Mouse (Mus musculus): ENCODE data around the gene Fam196a. TPM values are rescaled to one million over a fixed set of nuclear protein-coding genes. Genes with fewer than 3 reads are reported as not detected.

Gene Fam196a
- total and polyA plus RNA-seq, 2 experiments from 2014 or later: 0.42 TPM; not detected in 1

DNA sequence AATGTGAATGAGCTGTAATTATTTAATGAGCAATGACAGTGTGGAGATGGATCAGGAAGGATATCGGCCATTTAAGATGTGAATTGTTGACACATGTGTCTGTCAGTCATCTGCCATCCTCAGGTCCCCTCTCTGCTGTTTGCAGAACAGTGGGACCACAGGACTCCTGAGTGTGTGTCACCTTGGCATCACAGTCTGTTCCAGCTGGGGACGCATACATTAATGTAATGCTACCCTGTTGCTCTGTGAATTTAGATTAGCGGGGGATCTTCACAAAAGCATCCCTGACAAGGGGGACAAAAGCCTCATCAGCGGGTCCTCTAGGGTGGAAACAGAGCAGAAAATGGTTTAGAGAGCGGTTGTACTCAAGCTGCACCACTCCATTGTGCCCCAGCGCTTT lies 59.2 kb downstream of the Fam196a start:
- Histone ChIP-seq H3K9me3 (replicated peaks; ENCODE audit: control insufficient read depth, low read length) (no peaks in the 10 kb centered on the region), H3K27me3 (ENCODE audit: control insufficient read depth, insufficient read depth, low read length) (no peaks in the 10 kb centered on the region), H3K9ac (replicated peaks; ENCODE audit: low read depth, low read length) (no peak overlapping the region), H3K4me3 (ENCODE audit: low read depth, low read length) (no peak overlapping the region), H3K27ac (ENCODE audit: low read depth) (no peak overlapping the region), H3K4me1 (ENCODE audit: control insufficient read depth, insufficient read depth) (peaks cover 3% of the 10 kb centered on the region; the same call in 1 of the 2 replicates), H3K4me2 (ENCODE audit: low read depth, low read length) (no peak overlapping the region), H3K36me3 (replicated peaks; ENCODE audit: control insufficient read depth, insufficient read depth, low read length) (peaks cover 23% of the 10 kb centered on the region; the same call in 1 of the 2 replicates)
- TF ChIP-seq CTCF (IDR thresholded peaks at IDR 0.05; ENCODE audit: low read depth): no peak
- no peak for TF ChIP-seq EP300 (IDR thresholded peaks at IDR 0.05; ENCODE audit: low read depth)
- no peak for ATAC-seq (ENCODE audit: insufficient read depth, low read depth)
- no peak for DNase-seq (ENCODE audit: low spot score)
- WGBS: 92% methylated on average over 6 of the region's 6 CpGs

DNA sequence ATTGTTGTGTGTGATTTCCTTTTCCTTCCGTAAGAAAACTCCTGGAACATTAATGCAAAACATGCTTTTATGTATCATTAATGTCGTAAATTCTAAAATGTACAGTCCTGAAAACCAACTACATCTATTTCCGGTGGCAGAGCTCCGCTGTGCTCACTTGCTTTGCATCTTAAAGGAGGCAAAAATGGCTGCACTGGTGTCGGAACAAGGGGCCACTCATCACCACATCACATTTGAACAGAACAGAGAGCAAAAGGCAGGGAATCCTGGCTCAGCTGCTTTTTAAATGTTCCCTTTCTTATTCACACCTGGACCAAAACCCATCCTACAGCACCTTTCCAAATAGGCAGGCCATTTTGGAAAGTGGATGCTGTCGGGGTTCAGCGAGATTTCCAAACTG lies 65.2 kb downstream of the Fam196a start:
- H3K4me2 ChIP-seq (ENCODE audit: low read depth, low read length): no peak overlapping the region
- no peak for ATAC-seq (ENCODE audit: insufficient read depth, low read depth)

GRCm38 (mm10) chr7:134872511-134872910 lies 65.7 kb downstream of the Fam196a start:
- ATAC-seq (ENCODE audit: insufficient read depth, low read depth) (no peak), DNase-seq (ENCODE audit: low spot score) (no peak)
- H3K36me3 ChIP-seq (replicated peaks; ENCODE audit: control insufficient read depth, insufficient read depth, low read length): peaks cover 15% of the 10 kb centered on the region; the same call in 1 of the 2 replicates
- H3K4me1 ChIP-seq (ENCODE audit: control insufficient read depth, insufficient read depth): no peaks in the 10 kb centered on the region
- no peak overlapping the region for H3K4me2 ChIP-seq (ENCODE audit: low read depth, low read length)
- H3K9me3 ChIP-seq (replicated peaks; ENCODE audit: control insufficient read depth, low read length): no peaks in the 10 kb centered on the region
- TF ChIP-seq CTCF (IDR thresholded peaks at IDR 0.05; ENCODE audit: low read depth): no peak
- TF ChIP-seq EP300 (IDR thresholded peaks at IDR 0.05; ENCODE audit: low read depth): no peak
- no peak overlapping the region for H3K9ac ChIP-seq (replicated peaks; ENCODE audit: low read depth, low read length)
- 48% methylated on average over 3 of the region's 3 CpGs for WGBS
- H3K27me3 ChIP-seq (ENCODE audit: control insufficient read depth, insufficient read depth, low read length): no peaks in the 10 kb centered on the region
- no peak overlapping the region for H3K4me3 ChIP-seq (ENCODE audit: low read depth, low read length)
- no peak overlapping the region for H3K27ac ChIP-seq (ENCODE audit: low read depth)

More for the DNA sequence above, 65.2 kb downstream of the Fam196a start:
- 80% methylated on average over 7 of the region's 7 CpGs for WGBS
- no peaks in the 10 kb centered on the region for H3K9me3 ChIP-seq (replicated peaks; ENCODE audit: control insufficient read depth, low read length)
- no peak overlapping the region for H3K27ac ChIP-seq (ENCODE audit: low read depth)
- H3K4me3 ChIP-seq (ENCODE audit: low read depth, low read length): no peak overlapping the region
- no peaks in the 10 kb centered on the region for H3K27me3 ChIP-seq (ENCODE audit: control insufficient read depth, insufficient read depth, low read length)
- H3K36me3 ChIP-seq (replicated peaks; ENCODE audit: control insufficient read depth, insufficient read depth, low read length): peaks cover 15% of the 10 kb centered on the region; the same call in 1 of the 2 replicates
- H3K9ac ChIP-seq (replicated peaks; ENCODE audit: low read depth, low read length): no peak overlapping the region
- TF ChIP-seq EP300 (IDR thresholded peaks at IDR 0.05; ENCODE audit: low read depth) (no peak), CTCF (IDR thresholded peaks at IDR 0.05; ENCODE audit: low read depth) (no peak)
- no peak for DNase-seq (ENCODE audit: low spot score)
- H3K4me1 ChIP-seq (ENCODE audit: control insufficient read depth, insufficient read depth): no peaks in the 10 kb centered on the region

DNA sequence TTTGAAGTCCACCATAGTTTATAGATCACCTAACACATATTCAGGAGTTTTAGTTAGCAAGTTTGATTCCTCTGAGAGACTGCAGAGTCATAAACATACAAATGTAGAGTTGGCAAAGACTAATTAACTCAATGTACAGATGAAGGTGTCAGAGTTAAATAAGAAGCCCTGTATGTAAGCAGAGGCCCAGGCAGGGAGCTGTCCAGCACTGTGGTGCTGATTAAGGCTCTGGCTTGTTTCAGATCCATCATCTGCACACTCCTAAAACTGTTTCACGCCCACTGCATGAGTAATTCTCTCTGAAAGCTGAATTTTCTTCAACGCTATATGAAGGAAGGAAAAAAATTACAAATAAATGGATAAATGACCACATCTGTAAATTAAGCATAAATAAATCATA lies 74.1 kb downstream of the Fam196a start:
- Histone ChIP-seq H3K9me3 (replicated peaks; ENCODE audit: control insufficient read depth, low read length) (no peaks in the 10 kb centered on the region), H3K9ac (replicated peaks; ENCODE audit: low read depth, low read length) (no peak overlapping the region), H3K4me1 (ENCODE audit: control insufficient read depth, insufficient read depth) (no peaks in the 10 kb centered on the region), H3K27ac (ENCODE audit: low read depth) (no peak overlapping the region), H3K4me3 (ENCODE audit: low read depth, low read length) (no peak overlapping the region), H3K4me2 (ENCODE audit: low read depth, low read length) (no peak overlapping the region), H3K27me3 (ENCODE audit: control insufficient read depth, insufficient read depth, low read length) (no peaks in the 10 kb centered on the region), H3K36me3 (replicated peaks; ENCODE audit: control insufficient read depth, insufficient read depth, low read length) (peaks cover 17% of the 10 kb centered on the region; the same call in 1 of the 2 replicates)
- 67% methylated on average over 2 of the region's 2 CpGs for WGBS
- no peak for ATAC-seq (ENCODE audit: insufficient read depth, low read depth)
- no peak for TF ChIP-seq CTCF (IDR thresholded peaks at IDR 0.05; ENCODE audit: low read depth)
- TF ChIP-seq EP300 (IDR thresholded peaks at IDR 0.05; ENCODE audit: low read depth): no peak
- peak; percentile 15 for DNase-seq (ENCODE audit: low spot score)

DNA sequence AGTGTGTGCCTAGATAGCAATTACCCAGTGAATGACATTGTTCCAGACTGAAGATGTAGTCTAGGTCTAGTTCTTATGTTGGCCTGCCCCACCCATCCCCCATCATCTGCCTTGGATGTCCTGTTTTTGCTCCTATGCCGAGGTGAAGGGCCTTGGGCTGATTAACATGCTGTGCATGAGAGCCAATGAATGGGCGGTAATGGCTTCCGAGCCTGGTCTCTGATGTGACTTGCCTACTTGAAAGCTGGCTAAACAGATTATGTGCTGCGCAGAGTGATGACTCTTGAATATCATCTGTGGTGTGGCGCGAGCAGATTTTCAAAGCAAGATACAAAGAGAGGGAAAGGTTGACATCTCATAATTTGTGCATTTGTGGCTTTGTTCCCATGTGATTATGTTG lies 76.2 kb downstream of the Fam196a start:
- no peaks in the 10 kb centered on the region for H3K9me3 ChIP-seq (replicated peaks; ENCODE audit: control insufficient read depth, low read length)
- DNase-seq (ENCODE audit: low spot score): no peak
- H3K4me3 ChIP-seq (ENCODE audit: low read depth, low read length): no peak overlapping the region
- no peak overlapping the region for H3K27ac ChIP-seq (ENCODE audit: low read depth)
- no peak for TF ChIP-seq EP300 (IDR thresholded peaks at IDR 0.05; ENCODE audit: low read depth)
- TF ChIP-seq CTCF (IDR thresholded peaks at IDR 0.05; ENCODE audit: low read depth): no peak
- H3K4me2 ChIP-seq (ENCODE audit: low read depth, low read length): no peak overlapping the region
- H3K36me3 ChIP-seq (replicated peaks; ENCODE audit: control insufficient read depth, insufficient read depth, low read length): peaks cover 15% of the 10 kb centered on the region; the same call in 1 of the 2 replicates
- no peak for ATAC-seq (ENCODE audit: insufficient read depth, low read depth)
- 88% methylated on average over 6 of the region's 6 CpGs for WGBS
- H3K9ac ChIP-seq (replicated peaks; ENCODE audit: low read depth, low read length): no peak overlapping the region
- H3K27me3 ChIP-seq (ENCODE audit: control insufficient read depth, insufficient read depth, low read length): no peaks in the 10 kb centered on the region
- H3K4me1 ChIP-seq (ENCODE audit: control insufficient read depth, insufficient read depth): no peaks in the 10 kb centered on the region

DNA sequence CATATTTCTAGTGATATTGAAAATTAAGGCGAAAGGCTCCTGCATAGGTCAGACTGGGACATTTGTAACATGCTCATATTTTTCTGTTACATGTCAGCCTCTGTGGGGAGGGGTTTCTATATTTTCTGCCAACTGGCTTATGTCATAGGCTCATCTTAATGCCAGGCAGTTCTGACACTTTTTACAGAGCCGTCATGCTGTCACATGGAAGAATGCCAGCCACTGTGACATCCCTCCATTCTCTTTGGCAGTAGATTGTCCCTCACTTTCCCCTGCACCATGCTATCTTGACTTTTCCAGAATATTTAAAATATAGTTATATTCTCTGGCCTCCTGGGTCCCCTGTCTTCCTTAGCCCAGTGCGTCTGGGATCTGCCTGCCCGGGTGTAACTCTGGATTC lies 95.5 kb downstream of the Fam196a start:
- 76% methylated on average over 4 of the region's 4 CpGs for WGBS

More for the DNA sequence above, 95.5 kb downstream of the Fam196a start:
- Histone ChIP-seq H3K4me2 (ENCODE audit: low read depth, low read length) (no peak overlapping the region), H3K27ac (ENCODE audit: low read depth) (no peak overlapping the region), H3K27me3 (ENCODE audit: control insufficient read depth, insufficient read depth, low read length) (no peaks in the 10 kb centered on the region), H3K36me3 (replicated peaks; ENCODE audit: control insufficient read depth, insufficient read depth, low read length) (no peaks in the 10 kb centered on the region), H3K4me1 (ENCODE audit: control insufficient read depth, insufficient read depth) (no peaks in the 10 kb centered on the region), H3K9me3 (replicated peaks; ENCODE audit: control insufficient read depth, low read length) (no peaks in the 10 kb centered on the region), H3K9ac (replicated peaks; ENCODE audit: low read depth, low read length) (no peak overlapping the region), H3K4me3 (ENCODE audit: low read depth, low read length) (no peak overlapping the region)
- ATAC-seq (ENCODE audit: insufficient read depth, low read depth) (no peak), DNase-seq (ENCODE audit: low spot score) (no peak)
- no peak for TF ChIP-seq EP300 (IDR thresholded peaks at IDR 0.05; ENCODE audit: low read depth)
- TF ChIP-seq CTCF (IDR thresholded peaks at IDR 0.05; ENCODE audit: low read depth): no peak
